Mouse (Mus musculus): ENCODE measurements around the gene Cbfa2t3. TPM values are rescaled to one million over a fixed set of nuclear protein-coding genes. Genes with fewer than 3 reads are reported as not detected.

Cbfa2t3 gene
- polyA plus RNA-seq, 1 experiment from 2014 or later: 10.4 TPM

- no peaks in the 10 kb centered on the region for H3K9me3 ChIP-seq (replicated peaks; ENCODE audit: control insufficient read depth, low read length)
- no peak for ATAC-seq
- no peak overlapping the region for H3K4me3 ChIP-seq (ENCODE audit: low read depth, low read length)
- peak overlapping the region; percentile 54; the same call in 1 of the 2 replicates for H3K27ac ChIP-seq (ENCODE audit: low read depth, low read length)
- H3K4me1 ChIP-seq (ENCODE audit: control insufficient read depth, insufficient read depth, low read length): no peaks in the 10 kb centered on the region
- DNase-seq (ENCODE audit: low spot score): no peak
- 80% methylated on average over 19 of the region's 19 CpGs for WGBS
- no peaks in the 10 kb centered on the region for H3K27me3 ChIP-seq (replicated peaks; ENCODE audit: control insufficient read depth, insufficient read depth, low read length)
- no peaks in the 10 kb centered on the region for H3K36me3 ChIP-seq (ENCODE audit: control insufficient read depth, insufficient read depth, low read length)
- H3K9ac ChIP-seq (ENCODE audit: low read length): no peak overlapping the region
- no peak overlapping the region for H3K4me2 ChIP-seq (ENCODE audit: low read length)
Observed at GRCm38 (mm10) chr8:122593783-122594507, 105.0 kb downstream of the Cbfa2t3 start.

DNA sequence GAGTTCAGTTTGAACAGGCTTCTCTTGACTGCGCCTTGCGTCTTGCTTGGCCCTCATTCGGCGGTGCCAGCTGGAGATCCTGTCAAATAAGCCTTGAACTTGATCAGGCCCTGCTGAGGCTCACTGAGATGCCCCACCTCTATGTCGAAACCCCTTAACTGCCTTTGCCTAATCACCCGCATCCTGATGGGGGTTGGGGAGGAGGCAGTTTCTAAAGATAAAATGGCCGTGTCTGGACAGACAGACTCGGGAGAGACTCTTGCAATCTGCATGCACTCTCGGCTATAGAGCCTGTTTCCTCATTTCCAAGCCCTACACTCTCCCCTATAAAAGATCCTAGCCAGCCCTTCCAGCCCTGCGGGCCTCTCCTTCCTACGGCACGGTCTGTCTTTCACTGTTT is 105.7 kb downstream of the Cbfa2t3 start:
- 88% methylated on average over 12 of the region's 12 CpGs for WGBS
- H3K27ac ChIP-seq (ENCODE audit: low read depth, low read length): peak overlapping the region; percentile 30; the same call in 1 of the 2 replicates
- no peak overlapping the region for H3K4me3 ChIP-seq (ENCODE audit: low read depth, low read length)
- ATAC-seq: no peak
- H3K9ac ChIP-seq (ENCODE audit: low read length): no peak overlapping the region
- no peaks in the 10 kb centered on the region for H3K4me1 ChIP-seq (ENCODE audit: control insufficient read depth, insufficient read depth, low read length)
- no peak overlapping the region for H3K4me2 ChIP-seq (ENCODE audit: low read length)
- no peaks in the 10 kb centered on the region for H3K36me3 ChIP-seq (ENCODE audit: control insufficient read depth, insufficient read depth, low read length)
- no peaks in the 10 kb centered on the region for H3K27me3 ChIP-seq (replicated peaks; ENCODE audit: control insufficient read depth, insufficient read depth, low read length)
- DNase-seq (ENCODE audit: low spot score): no peak
- no peaks in the 10 kb centered on the region for H3K9me3 ChIP-seq (replicated peaks; ENCODE audit: control insufficient read depth, low read length)

DNA sequence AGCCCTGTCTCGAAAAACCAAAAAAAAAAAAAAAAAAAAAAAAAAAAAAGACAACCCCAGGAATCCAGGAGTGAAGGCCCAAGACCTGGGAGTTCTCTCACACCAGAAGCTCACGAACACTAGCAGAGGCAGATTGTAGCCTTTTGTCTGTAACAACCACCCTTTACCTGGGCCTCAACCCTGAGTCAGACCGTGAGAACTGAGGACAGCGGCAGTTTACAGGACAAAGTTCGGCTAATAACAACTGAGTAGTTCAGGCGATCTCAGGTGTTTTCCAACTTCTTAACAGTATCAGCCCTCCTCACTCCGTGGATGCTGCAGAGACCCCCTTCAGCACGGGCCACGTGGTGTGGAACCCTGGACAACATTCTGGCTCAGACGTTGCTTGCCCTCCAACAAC is 112.2 kb downstream of the Cbfa2t3 start:
- no peak overlapping the region for H3K9ac ChIP-seq (ENCODE audit: low read length)
- H3K36me3 ChIP-seq (ENCODE audit: control insufficient read depth, insufficient read depth, low read length): no peaks in the 10 kb centered on the region
- WGBS: 82% methylated on average over 10 of the region's 10 CpGs
- no peaks in the 10 kb centered on the region for H3K9me3 ChIP-seq (replicated peaks; ENCODE audit: control insufficient read depth, low read length)
- H3K4me1 ChIP-seq (ENCODE audit: control insufficient read depth, insufficient read depth, low read length): peaks cover 5% of the 10 kb centered on the region; the same call in 1 of the 2 replicates
- ATAC-seq: no peak
- no peaks in the 10 kb centered on the region for H3K27me3 ChIP-seq (replicated peaks; ENCODE audit: control insufficient read depth, insufficient read depth, low read length)
- DNase-seq (ENCODE audit: low spot score): no peak
- H3K4me3 ChIP-seq (ENCODE audit: low read depth, low read length): no peak overlapping the region
- no peak overlapping the region for H3K4me2 ChIP-seq (ENCODE audit: low read length)
- H3K27ac ChIP-seq (ENCODE audit: low read depth, low read length): no peak overlapping the region

GRCm38 (mm10) chr8:122586171-122586570 is 112.7 kb downstream of the Cbfa2t3 start:
- peaks cover 5% of the 10 kb centered on the region; the same call in 1 of the 2 replicates for H3K4me1 ChIP-seq (ENCODE audit: control insufficient read depth, insufficient read depth, low read length)
- H3K27ac ChIP-seq (ENCODE audit: low read depth, low read length): no peak overlapping the region
- DNase-seq (ENCODE audit: low spot score): peak; percentile 61
- no peaks in the 10 kb centered on the region for H3K36me3 ChIP-seq (ENCODE audit: control insufficient read depth, insufficient read depth, low read length)
- H3K9me3 ChIP-seq (replicated peaks; ENCODE audit: control insufficient read depth, low read length): no peaks in the 10 kb centered on the region
- 0 out of 2 replicates have a peak, but pooled peaks have one; percentile 34 for ATAC-seq
- no peak overlapping the region for H3K4me2 ChIP-seq (ENCODE audit: low read length)
- H3K4me3 ChIP-seq (ENCODE audit: low read depth, low read length): no peak overlapping the region
- no peaks in the 10 kb centered on the region for H3K27me3 ChIP-seq (replicated peaks; ENCODE audit: control insufficient read depth, insufficient read depth, low read length)
- H3K9ac ChIP-seq (ENCODE audit: low read length): no peak overlapping the region
- WGBS: 17% methylated on average over 7 of the region's 7 CpGs

DNA sequence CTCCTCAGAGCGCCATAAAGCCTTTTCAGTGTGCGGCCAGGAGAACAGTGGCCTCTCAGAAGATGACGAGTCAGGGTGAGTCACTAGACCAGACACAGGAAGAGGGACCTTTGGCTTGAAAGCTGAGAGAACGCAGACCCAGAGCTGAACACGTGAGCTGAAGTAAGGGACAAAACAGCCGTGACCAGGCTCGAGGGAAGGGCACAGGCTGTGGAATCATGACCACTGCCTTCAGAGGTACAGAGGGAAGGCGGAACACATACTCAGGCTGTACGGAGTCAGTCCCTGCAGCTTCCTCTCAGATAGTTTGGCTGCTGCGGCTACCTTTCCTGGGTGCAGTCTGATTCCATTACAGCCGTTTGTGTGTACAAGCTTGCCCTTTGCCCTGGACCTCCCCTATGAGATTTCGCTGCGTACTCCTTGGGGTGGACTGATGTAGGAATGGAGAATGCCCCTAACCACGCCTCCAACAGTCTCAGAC is 113.5 kb downstream of the Cbfa2t3 start:
- ATAC-seq (no peak), DNase-seq (ENCODE audit: low spot score) (no peak)
- Histone ChIP-seq H3K9me3 (replicated peaks; ENCODE audit: control insufficient read depth, low read length) (no peaks in the 10 kb centered on the region), H3K4me2 (ENCODE audit: low read length) (no peak overlapping the region), H3K4me1 (ENCODE audit: control insufficient read depth, insufficient read depth, low read length) (peaks cover 5% of the 10 kb centered on the region; the same call in 1 of the 2 replicates), H3K27ac (ENCODE audit: low read depth, low read length) (no peak overlapping the region), H3K4me3 (ENCODE audit: low read depth, low read length) (no peak overlapping the region), H3K9ac (ENCODE audit: low read length) (no peak overlapping the region), H3K27me3 (replicated peaks; ENCODE audit: control insufficient read depth, insufficient read depth, low read length) (no peaks in the 10 kb centered on the region), H3K36me3 (ENCODE audit: control insufficient read depth, insufficient read depth, low read length) (no peaks in the 10 kb centered on the region)
- 80% methylated on average over 14 of the region's 14 CpGs for WGBS

DNA sequence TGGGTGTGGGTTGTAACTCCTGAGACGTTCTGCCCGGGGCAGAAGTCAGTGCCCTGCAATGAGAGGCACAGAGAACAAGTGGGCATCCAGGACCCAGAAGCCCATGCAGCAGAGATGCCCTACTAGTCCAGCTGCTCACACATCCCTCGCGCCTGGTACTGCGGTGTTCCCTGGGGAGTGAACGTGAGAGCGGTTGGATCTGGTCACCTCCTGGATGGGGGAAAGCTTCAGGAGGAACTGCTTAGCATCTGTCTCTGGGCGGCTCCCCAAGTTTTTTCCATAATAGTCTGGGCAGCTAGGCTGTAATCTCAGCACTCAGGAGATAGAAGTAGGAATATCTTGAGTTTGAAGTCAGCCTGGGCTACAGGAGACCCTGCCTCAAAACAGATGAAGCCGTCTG is 113.9 kb downstream of the Cbfa2t3 start:
- no peaks in the 10 kb centered on the region for H3K27me3 ChIP-seq (replicated peaks; ENCODE audit: control insufficient read depth, insufficient read depth, low read length)
- no peak overlapping the region for H3K27ac ChIP-seq (ENCODE audit: low read depth, low read length)
- H3K4me3 ChIP-seq (ENCODE audit: low read depth, low read length): no peak overlapping the region
- H3K9me3 ChIP-seq (replicated peaks; ENCODE audit: control insufficient read depth, low read length): no peaks in the 10 kb centered on the region
- ATAC-seq (no peak), DNase-seq (ENCODE audit: low spot score) (no peak)
- 82% methylated on average over 9 of the region's 9 CpGs for WGBS
- H3K9ac ChIP-seq (ENCODE audit: low read length): no peak overlapping the region
- H3K36me3 ChIP-seq (ENCODE audit: control insufficient read depth, insufficient read depth, low read length): no peaks in the 10 kb centered on the region
- H3K4me1 ChIP-seq (ENCODE audit: control insufficient read depth, insufficient read depth, low read length): peaks cover 5% of the 10 kb centered on the region; the same call in 1 of the 2 replicates
- H3K4me2 ChIP-seq (ENCODE audit: low read length): no peak overlapping the region

DNA sequence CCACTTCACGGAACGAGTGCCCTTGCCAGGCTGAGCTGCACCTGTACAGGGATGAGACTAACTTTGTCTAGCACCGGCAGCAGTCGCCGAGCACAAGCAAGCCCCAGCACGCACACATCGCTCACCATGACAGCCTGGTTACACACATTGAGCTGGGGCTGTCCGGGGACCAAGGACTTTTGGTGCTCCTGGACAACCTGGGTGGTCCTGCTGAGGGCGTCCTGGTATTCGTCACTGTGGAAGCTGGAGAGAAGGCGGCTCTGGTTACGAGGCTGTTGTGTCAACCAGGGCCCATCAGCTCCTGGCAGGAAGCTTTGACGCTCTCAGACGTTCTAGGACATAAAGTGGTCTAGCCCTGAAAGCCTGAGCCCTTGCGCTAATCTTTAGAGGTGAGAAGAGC is 118.0 kb downstream of the Cbfa2t3 start:
- Histone ChIP-seq H3K9me3 (replicated peaks; ENCODE audit: control insufficient read depth, low read length) (no peaks in the 10 kb centered on the region), H3K27me3 (replicated peaks; ENCODE audit: control insufficient read depth, insufficient read depth, low read length) (no peaks in the 10 kb centered on the region), H3K9ac (ENCODE audit: low read length) (no peak overlapping the region), H3K4me3 (ENCODE audit: low read depth, low read length) (no peak overlapping the region), H3K4me2 (ENCODE audit: low read length) (no peak overlapping the region), H3K4me1 (ENCODE audit: control insufficient read depth, insufficient read depth, low read length) (peaks cover 11% of the 10 kb centered on the region), H3K36me3 (ENCODE audit: control insufficient read depth, insufficient read depth, low read length) (no peaks in the 10 kb centered on the region), H3K27ac (ENCODE audit: low read depth, low read length) (no peak overlapping the region)
- ATAC-seq (no peak), DNase-seq (ENCODE audit: low spot score) (no peak)
- 78% methylated on average over 14 of the region's 15 CpGs for WGBS

- Histone ChIP-seq H3K4me1 (ENCODE audit: control insufficient read depth, insufficient read depth, low read length) (peaks cover 15% of the 10 kb centered on the region), H3K36me3 (ENCODE audit: control insufficient read depth, insufficient read depth, low read length) (0 out of 2 replicates have a peak, but pooled peaks cover 6% of the 10 kb centered on the region), H3K27ac (ENCODE audit: low read depth, low read length) (no peak overlapping the region), H3K27me3 (replicated peaks; ENCODE audit: control insufficient read depth, insufficient read depth, low read length) (no peaks in the 10 kb centered on the region), H3K4me2 (ENCODE audit: low read length) (no peak overlapping the region), H3K9ac (ENCODE audit: low read length) (0 out of 2 replicates have a peak overlapping the region, but pooled peaks have one; percentile 17), H3K9me3 (replicated peaks; ENCODE audit: control insufficient read depth, low read length) (no peaks in the 10 kb centered on the region), H3K4me3 (ENCODE audit: low read depth, low read length) (no peak overlapping the region)
- DNase-seq (ENCODE audit: low spot score) (no peak), ATAC-seq (no peak)
- WGBS: 20% methylated on average over 7 of the region's 7 CpGs
Observed at GRCm38 (mm10) chr8:122579196-122579595, 119.7 kb downstream of the Cbfa2t3 start.

GRCm38 (mm10) chr8:122577116-122577515 is 121.8 kb downstream of the Cbfa2t3 start:
- H3K27ac ChIP-seq (ENCODE audit: low read depth, low read length): peak overlapping the region; percentile 14; the same call in 1 of the 2 replicates
- H3K4me2 ChIP-seq (ENCODE audit: low read length): peak overlapping the region; percentile 83
- H3K27me3 ChIP-seq (replicated peaks; ENCODE audit: control insufficient read depth, insufficient read depth, low read length): no peaks in the 10 kb centered on the region
- H3K9ac ChIP-seq (ENCODE audit: low read length): peak overlapping the region; percentile 82
- H3K36me3 ChIP-seq (ENCODE audit: control insufficient read depth, insufficient read depth, low read length): peaks cover 13% of the 10 kb centered on the region
- ATAC-seq: peak; percentile 30
- peaks cover 15% of the 10 kb centered on the region for H3K4me1 ChIP-seq (ENCODE audit: control insufficient read depth, insufficient read depth, low read length)
- 44% methylated on average over 10 of the region's 10 CpGs for WGBS
- no peaks in the 10 kb centered on the region for H3K9me3 ChIP-seq (replicated peaks; ENCODE audit: control insufficient read depth, low read length)
- DNase-seq (ENCODE audit: low spot score): no peak
- H3K4me3 ChIP-seq (ENCODE audit: low read depth, low read length): peak overlapping the region; percentile 51

All from forebrain, embryonic 14.5 days (tissue).